Mouse (Mus musculus) forebrain, embryonic 15.5 days (tissue): ENCODE results near the gene 1700067P10Rik. TPM values are rescaled to one million over a fixed set of nuclear protein-coding genes. Genes with fewer than 3 reads are reported as not detected.

Experiments used
- ATAC-seq: fragments of 200-750 bp; cut with Nextera tagmentation; replicated peaks from 2 replicates; pipeline ENCODE4 v1.8.0; 2017; ENCODE audit warnings: mild to moderate bottlenecking, moderate TSS enrichment, moderate library complexity
- H3K27ac ChIP-seq: fragments of 300-500 bp; sonication (generic); replicated peaks from 2 replicates; pipeline ENCODE4 v1.5.1; 2015; ENCODE audit warnings: mild to moderate bottlenecking, inconsistent platforms
- H3K27me3 ChIP-seq: fragments of 300-500 bp; sonication (generic); 2 replicates; pipeline ENCODE4 v1.6.1; 2015; ENCODE audit warnings: inconsistent platforms
- H3K36me3 ChIP-seq: fragments of 300-500 bp; sonication (generic); 2 replicates; pipeline ENCODE4 v1.6.1; 2015; ENCODE audit warnings: mild to moderate bottlenecking, inconsistent platforms
- H3K4me1 ChIP-seq: fragments of 300-500 bp; sonication (generic); 2 replicates; pipeline ENCODE4 v1.6.1; 2015; ENCODE audit warnings: inconsistent platforms
- H3K4me2 ChIP-seq: fragments of 300-500 bp; sonication (generic); replicated peaks from 2 replicates; pipeline ENCODE4 v1.6.1; 2015; ENCODE audit warnings: mild to moderate bottlenecking, inconsistent platforms
- H3K4me3 ChIP-seq: fragments of 300-500 bp; sonication (generic); 2 replicates; pipeline ENCODE4 v1.5.1; 2015; ENCODE audit warnings: mild to moderate bottlenecking, inconsistent platforms
- H3K9ac ChIP-seq: fragments of 300-500 bp; sonication (generic); replicated peaks from 2 replicates; pipeline ENCODE4 v1.6.1; 2015; ENCODE audit warnings: mild to moderate bottlenecking, inconsistent platforms
- H3K9me3 ChIP-seq: fragments of 300-500 bp; sonication (generic); 2 replicates; pipeline ENCODE4 v1.6.1; 2016; ENCODE audit warnings: inconsistent platforms
- WGBS: fragments of 180-500 bp; shearing (Covaris S2); methylation state at CpG from one replicate; pipeline ENCODE4 v1.1.7; 2015; ENCODE audit warnings: mixed read lengths; 5-methylcytosine and 5-hydroxymethylcytosine counted together
- polyA plus RNA-seq: library from polyadenylated mRNA; unstranded; fragments of >200 nt; fragmentation: Nextera tagmentation; extraction: Ambion mirVana; gene quantifications from 2 replicates; pipeline ENCODE4 v1.2.1, GENCODE M21; 2015

The 1700067P10Rik gene
- polyA plus RNA-seq, 1 experiment from 2014 or later = not detected

- Histone ChIP-seq H3K36me3 (no peaks in the 10 kb centered on the region), H3K4me2 (peak overlapping the region; percentile 35), H3K4me1 (peaks cover 47% of the 10 kb centered on the region), H3K9me3 (no peaks in the 10 kb centered on the region), H3K9ac (no peak overlapping the region), H3K4me3 (peak overlapping the region; percentile 21), H3K27ac (no peak overlapping the region), H3K27me3 (peaks cover 58% of the 10 kb centered on the region)
- WGBS = under 1% methylated on average over 37 of the region's 43 CpGs
- no peak for ATAC-seq
These were observed 8.8 kb downstream of the 1700067P10Rik start for GRCm38 (mm10) chr17:48097743-48098527.

- H3K4me2 ChIP-seq = peak overlapping the region; percentile 35
- no peak overlapping the region for H3K27ac ChIP-seq
- peak overlapping the region; percentile 15; the same call in 1 of the 2 replicates for H3K4me3 ChIP-seq
- under 1% methylated on average over 19 of the region's 19 CpGs for WGBS
- H3K4me1 ChIP-seq = peaks cover 47% of the 10 kb centered on the region
- no peaks in the 10 kb centered on the region for H3K9me3 ChIP-seq
- ATAC-seq = no peak
- peaks cover 58% of the 10 kb centered on the region for H3K27me3 ChIP-seq
- no peak overlapping the region; the same call in 1 of the 2 replicates for H3K9ac ChIP-seq
- H3K36me3 ChIP-seq = no peaks in the 10 kb centered on the region
These were observed 9.4 kb downstream of the 1700067P10Rik start for GRCm38 (mm10) chr17:48098528-48098890.

- Histone ChIP-seq H3K27me3 (peaks cover 50% of the 10 kb centered on the region), H3K4me1 (peaks cover 47% of the 10 kb centered on the region), H3K4me2 (no peak overlapping the region), H3K9ac (no peak overlapping the region), H3K36me3 (no peaks in the 10 kb centered on the region), H3K4me3 (no peak overlapping the region), H3K9me3 (no peaks in the 10 kb centered on the region), H3K27ac (no peak overlapping the region)
- ATAC-seq = no peak
- WGBS = 8% methylated on average over 11 of the region's 11 CpGs
These were observed 10.2 kb downstream of the 1700067P10Rik start for GRCm38 (mm10) chr17:48099312-48099711.

- peak overlapping the region; percentile 42 for H3K4me2 ChIP-seq
- peaks cover 43% of the 10 kb centered on the region for H3K27me3 ChIP-seq
- peak; percentile 78 for ATAC-seq
- no peak overlapping the region for H3K27ac ChIP-seq
- no peak overlapping the region for H3K9ac ChIP-seq
- H3K4me1 ChIP-seq = peaks cover 35% of the 10 kb centered on the region
- no peaks in the 10 kb centered on the region for H3K9me3 ChIP-seq
- peak overlapping the region; percentile 28 for H3K4me3 ChIP-seq
- H3K36me3 ChIP-seq = no peaks in the 10 kb centered on the region
- WGBS = 13% methylated on average over 21 of the region's 21 CpGs
These were observed 11.6 kb downstream of the 1700067P10Rik start for GRCm38 (mm10) chr17:48100441-48101417.

- Histone ChIP-seq H3K36me3 (no peaks in the 10 kb centered on the region), H3K27me3 (no peaks in the 10 kb centered on the region), H3K27ac (no peak overlapping the region), H3K9ac (no peak overlapping the region), H3K4me2 (no peak overlapping the region), H3K9me3 (no peaks in the 10 kb centered on the region), H3K4me3 (no peak overlapping the region), H3K4me1 (no peaks in the 10 kb centered on the region)
- 39% methylated on average over 4 of the region's 4 CpGs for WGBS
- no peak for ATAC-seq
These were observed 18.2 kb downstream of the 1700067P10Rik start for GRCm38 (mm10) chr17:48107333-48107732.

GRCm38 (mm10) chr17:48107862-48108261 lies 18.7 kb downstream of the 1700067P10Rik start:
- H3K9ac ChIP-seq = no peak overlapping the region
- no peaks in the 10 kb centered on the region for H3K9me3 ChIP-seq
- H3K27me3 ChIP-seq = no peaks in the 10 kb centered on the region
- H3K4me2 ChIP-seq = no peak overlapping the region
- ATAC-seq = no peak
- H3K4me3 ChIP-seq = no peak overlapping the region
- H3K4me1 ChIP-seq = no peaks in the 10 kb centered on the region
- no peak overlapping the region for H3K27ac ChIP-seq
- H3K36me3 ChIP-seq = no peaks in the 10 kb centered on the region
- WGBS = 59% methylated on average over 6 of the region's 6 CpGs

GRCm38 (mm10) chr17:48108520-48108919 lies 19.4 kb downstream of the 1700067P10Rik start:
- WGBS = 85% methylated on average over 3 of the region's 3 CpGs
- Histone ChIP-seq H3K36me3 (no peaks in the 10 kb centered on the region), H3K4me2 (no peak overlapping the region), H3K4me1 (no peaks in the 10 kb centered on the region), H3K9ac (no peak overlapping the region), H3K27me3 (no peaks in the 10 kb centered on the region), H3K27ac (no peak overlapping the region), H3K9me3 (no peaks in the 10 kb centered on the region), H3K4me3 (no peak overlapping the region)
- ATAC-seq = no peak

GRCm38 (mm10) chr17:48110547-48111287 lies 21.6 kb downstream of the 1700067P10Rik start:
- Histone ChIP-seq H3K4me3 (no peak overlapping the region), H3K27ac (no peak overlapping the region), H3K4me1 (no peaks in the 10 kb centered on the region), H3K9ac (no peak overlapping the region), H3K27me3 (no peaks in the 10 kb centered on the region), H3K4me2 (no peak overlapping the region), H3K36me3 (no peaks in the 10 kb centered on the region), H3K9me3 (no peaks in the 10 kb centered on the region)
- WGBS = 39% methylated on average over 8 of the region's 8 CpGs
- ATAC-seq = no peak

GRCm38 (mm10) chr17:48118570-48118969 lies 29.5 kb downstream of the 1700067P10Rik start:
- H3K27ac ChIP-seq = no peak overlapping the region
- no peak overlapping the region for H3K9ac ChIP-seq
- H3K4me3 ChIP-seq = no peak overlapping the region
- ATAC-seq = no peak
- H3K36me3 ChIP-seq = no peaks in the 10 kb centered on the region
- WGBS = 74% methylated on average over 1 of the region's 1 CpGs
- H3K4me1 ChIP-seq = no peaks in the 10 kb centered on the region
- H3K9me3 ChIP-seq = no peaks in the 10 kb centered on the region
- no peaks in the 10 kb centered on the region for H3K27me3 ChIP-seq
- no peak overlapping the region for H3K4me2 ChIP-seq

- no peak overlapping the region for H3K4me2 ChIP-seq
- no peaks in the 10 kb centered on the region for H3K9me3 ChIP-seq
- H3K4me1 ChIP-seq = no peaks in the 10 kb centered on the region
- H3K4me3 ChIP-seq = no peak overlapping the region
- H3K27me3 ChIP-seq = no peaks in the 10 kb centered on the region
- H3K36me3 ChIP-seq = no peaks in the 10 kb centered on the region
- ATAC-seq = 0 out of 2 replicates have a peak, but pooled peaks have one; percentile 68
- H3K9ac ChIP-seq = no peak overlapping the region
- H3K27ac ChIP-seq = no peak overlapping the region
- whole genome bisulfite sequencing = 23% methylated on average over 3 of the region's 3 CpGs
These were observed 30.5 kb downstream of the 1700067P10Rik start for GRCm38 (mm10) chr17:48119656-48120055.

GRCm38 (mm10) chr17:48120456-48120855 lies 31.3 kb downstream of the 1700067P10Rik start:
- Histone ChIP-seq H3K4me3 (no peak overlapping the region), H3K27me3 (no peaks in the 10 kb centered on the region), H3K9ac (no peak overlapping the region), H3K9me3 (no peaks in the 10 kb centered on the region), H3K27ac (no peak overlapping the region), H3K4me1 (no peaks in the 10 kb centered on the region), H3K4me2 (no peak overlapping the region), H3K36me3 (no peaks in the 10 kb centered on the region)
- 94% methylated on average over 20 of the region's 20 CpGs for WGBS
- ATAC-seq = no peak
